Comparison of ENCODE assay signal across 10 mouse cellular contexts in the genomic region with DNA sequence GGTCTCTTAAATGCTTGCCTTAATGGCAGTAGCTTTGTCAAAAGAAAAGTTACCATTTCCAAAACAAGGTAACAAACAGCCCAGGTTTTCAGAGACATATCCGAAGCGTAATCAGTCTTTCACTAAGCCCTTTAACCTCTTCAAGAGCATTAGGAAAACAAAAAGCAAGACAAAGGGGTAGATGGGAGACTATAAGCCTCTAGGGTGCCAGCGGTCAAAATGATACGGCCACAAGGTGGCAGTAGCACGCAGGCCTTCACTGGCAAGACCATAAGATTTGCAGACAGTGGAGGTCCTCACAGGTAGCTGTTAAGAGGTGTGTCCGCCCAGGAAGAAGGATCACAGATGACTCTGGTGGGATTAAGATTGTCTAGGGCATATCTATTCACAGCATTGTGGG.
DNase-seq lines count a peak whose midpoint lies in the region; ATAC-seq and TF ChIP-seq lines count a peak whose summit lies in the region.
"Had no signal": no experiment of that assay in that cellular context is flagged by ENCODE, and none has a peak within 500 bp of the region (broad histone marks: within the 10 kb centered on the region; RNA-seq: fewer than 3 reads in every experiment).

No protein-coding gene starts in this region.

- intact Hi-C loops in heart, postnatal 14 days (cut with DNase I), result no loop called here

- H3K9ac ChIP-seq in ES-Bruce4 (ENCODE audit: low read depth, poor library complexity, severe bottlenecking), result no peak overlapping the region
- no peak overlapping the region for H3K9ac ChIP-seq in stomach, postnatal 0 days (ENCODE audit: low read length)
- H3K9ac ChIP-seq: hindbrain, embryonic 15.5 days; neural tube, embryonic 13.5 days had no signal

- peak; percentile 4 to 43 for DNase-seq in heart, postnatal 14 days
- DNase-seq in heart, adult 8-10 months (ENCODE audit: low spot score), result no peak
- DNase-seq in brain, adult 2 months (ENCODE audit: low read depth, low spot score), result peak; percentile 73
- DNase-seq in hindlimb bud, embryonic 11.5 days (ENCODE audit: extremely low spot score, low read depth, low spot score), result peak; percentile 30
- DNase-seq in limb, embryonic 10.5 days (ENCODE audit: low spot score), result peak; percentile 51
- peak; percentile 20 for DNase-seq in stomach, postnatal 0 days (ENCODE audit: low spot score)
- DNase-seq in spleen, postnatal 14 days (ENCODE audit: low spot score in 2 of 2), result no peak

- H3K27me3 ChIP-seq in ES-Bruce4 (ENCODE audit: control insufficient read depth, insufficient read depth, low read length, poor library complexity, severe bottlenecking), result no peaks in the 10 kb centered on the region
- H3K27me3 ChIP-seq in limb, embryonic 10.5 days (ENCODE audit: low read depth, poor library complexity, severe bottlenecking), result no peaks in the 10 kb centered on the region
- H3K27me3 ChIP-seq in stomach, postnatal 0 days (ENCODE audit: control insufficient read depth, insufficient read depth, low read length), result no peaks in the 10 kb centered on the region
- H3K27me3 ChIP-seq: hindbrain, embryonic 15.5 days; neural tube, embryonic 13.5 days had no signal

- no peak for TF ChIP-seq POLR2A in ES-Bruce4 (IDR thresholded peaks at IDR 0.05; ENCODE audit: insufficient read depth, low read length)

- H3K9me3 ChIP-seq in ES-Bruce4 (replicated peaks; ENCODE audit: control insufficient read depth, insufficient read depth, low read length, poor library complexity, severe bottlenecking), result peaks cover 3% of the 10 kb centered on the region; the same call in 1 of the 2 replicates
- H3K9me3 ChIP-seq in limb, embryonic 10.5 days (replicated peaks), result no peaks in the 10 kb centered on the region
- no peaks in the 10 kb centered on the region for H3K9me3 ChIP-seq in stomach, postnatal 0 days (ENCODE audit: control insufficient read depth, low read length)
- H3K9me3 ChIP-seq: hindbrain, embryonic 15.5 days; neural tube, embryonic 13.5 days had no signal

- WGBS in limb, embryonic 10.5 days, result 15% methylated on average over 6 of the region's 6 CpGs
- WGBS in stomach, postnatal 0 days, result 10% methylated on average over 6 of the region's 6 CpGs

- H3K36me3 ChIP-seq in ES-Bruce4 (ENCODE audit: control insufficient read depth, insufficient read depth, low read length, poor library complexity, severe bottlenecking), result no peaks in the 10 kb centered on the region
- H3K36me3 ChIP-seq in limb, embryonic 10.5 days, result no peaks in the 10 kb centered on the region
- no peaks in the 10 kb centered on the region for H3K36me3 ChIP-seq in stomach, postnatal 0 days (ENCODE audit: control insufficient read depth, insufficient read depth, low read length)
- H3K36me3 ChIP-seq: hindbrain, embryonic 15.5 days; neural tube, embryonic 13.5 days had no signal

- peak; percentile 86 for TF ChIP-seq CTCF in ES-Bruce4 (IDR thresholded peaks at IDR 0.05; ENCODE audit: low read depth, low read length)
- TF ChIP-seq CTCF in stomach, postnatal 0 days (IDR thresholded peaks at IDR 0.05; ENCODE audit: low read depth), result peak; percentile 70

- H3K27ac ChIP-seq in ES-Bruce4 (ENCODE audit: insufficient read depth, low read length), result no peak overlapping the region
- no peak overlapping the region for H3K27ac ChIP-seq in limb, embryonic 10.5 days
- H3K27ac ChIP-seq in stomach, postnatal 0 days (replicated peaks), result no peak overlapping the region
- H3K27ac ChIP-seq: hindbrain, embryonic 15.5 days; neural tube, embryonic 13.5 days had no signal

- ATAC-seq in stomach, postnatal 0 days (ENCODE audit: low FRiP score, low TSS enrichment), result no peak

- no peak overlapping the region for H3K4me3 ChIP-seq in ES-Bruce4 (ENCODE audit: low read depth, low read length)
- H3K4me3 ChIP-seq in limb, embryonic 10.5 days, result no peak overlapping the region
- H3K4me3 ChIP-seq in stomach, postnatal 0 days (ENCODE audit: low read depth, low read length), result no peak overlapping the region
- H3K4me3 ChIP-seq: hindbrain, embryonic 15.5 days; neural tube, embryonic 13.5 days had no signal

- no peaks in the 10 kb centered on the region for H3K4me1 ChIP-seq in ES-Bruce4 (ENCODE audit: control insufficient read depth, insufficient read depth, low read length)
- no peaks in the 10 kb centered on the region for H3K4me1 ChIP-seq in limb, embryonic 10.5 days
- no peaks in the 10 kb centered on the region for H3K4me1 ChIP-seq in stomach, postnatal 0 days (replicated peaks; ENCODE audit: control insufficient read depth, insufficient read depth)
- H3K4me1 ChIP-seq: hindbrain, embryonic 15.5 days; neural tube, embryonic 13.5 days had no signal

- H3K4me2 ChIP-seq in stomach, postnatal 0 days (replicated peaks; ENCODE audit: low read depth), result no peak overlapping the region
- H3K4me2 ChIP-seq: hindbrain, embryonic 15.5 days; neural tube, embryonic 13.5 days had no signal

- TF ChIP-seq EP300 in ES-Bruce4 (IDR thresholded peaks at IDR 0.05; ENCODE audit: insufficient read depth, low read depth, low read length), result no peak
- no peak for TF ChIP-seq EP300 in stomach, postnatal 0 days (optimal IDR thresholded peaks at IDR 0.05)

Comparison
In these comparisons a context has a peak if more than half of its experiments do, and no peak if none do; other contexts are left out.
1. DNase-seq: peak in heart, postnatal 14 days (2 of 2), brain, adult 2 months (single experiment), hindlimb bud, embryonic 11.5 days (single experiment), limb, embryonic 10.5 days (single experiment) and stomach, postnatal 0 days (single experiment); none in heart, adult 8-10 months (single experiment) and spleen, postnatal 14 days (0 of 2).